Mouse (Mus musculus) intestine, postnatal 0 days (tissue): ENCODE results near the gene Neu2. TPM values are rescaled to one million over a fixed set of nuclear protein-coding genes. Genes with fewer than 3 reads are reported as not detected.

Source experiments
- ATAC-seq: fragments of 200-750 bp; cut with Nextera tagmentation; 2 replicates; pipeline ENCODE4 v1.8.0; 2017; ENCODE audit warnings: mild to moderate bottlenecking, moderate TSS enrichment, moderate library complexity
- H3K27ac ChIP-seq: fragments of 300-500 bp; sonication (generic); 2 replicates; pipeline ENCODE4 v1.5.1; 2014; ENCODE audit warnings: mild to moderate bottlenecking, low read depth, low read length, moderate library complexity
- H3K27me3 ChIP-seq: fragments of 300-500 bp; sonication (generic); replicated peaks from 2 replicates; pipeline ENCODE4 v1.6.1; 2014; ENCODE audit warnings: low read length, mixed read lengths; ENCODE audit not compliant: control insufficient read depth, insufficient read depth
- H3K36me3 ChIP-seq: fragments of 300-500 bp; sonication (generic); 2 replicates; pipeline ENCODE4 v1.6.1; 2014; ENCODE audit warnings: mild to moderate bottlenecking, moderate library complexity; ENCODE audit not compliant: control insufficient read depth, insufficient read depth
- H3K4me1 ChIP-seq: fragments of 300-500 bp; sonication (generic); replicated peaks from 2 replicates; pipeline ENCODE4 v1.6.1; 2014; ENCODE audit warnings: antibody characterized with exemption, low read length, mixed read lengths; ENCODE audit not compliant: control insufficient read depth, insufficient read depth
- H3K4me2 ChIP-seq: fragments of 300-500 bp; sonication (generic); replicated peaks from 2 replicates; pipeline ENCODE4 v1.6.1; 2014; ENCODE audit warnings: low read depth, mild to moderate bottlenecking, moderate library complexity
- H3K4me3 ChIP-seq: fragments of 300-500 bp; sonication (generic); 2 replicates; pipeline ENCODE4 v1.5.1; 2014; ENCODE audit warnings: low read depth, low read length
- H3K9ac ChIP-seq: fragments of 300-500 bp; sonication (generic); 2 replicates; pipeline ENCODE4 v1.6.1; 2014; ENCODE audit warnings: mild to moderate bottlenecking, low read depth, low read length
- H3K9me3 ChIP-seq: fragments of 300-500 bp; sonication (generic); 2 replicates; pipeline ENCODE4 v1.6.1; 2016; ENCODE audit warnings: mixed run types; ENCODE audit not compliant: control insufficient read depth
- CTCF ChIP-seq: sonication (generic); IDR thresholded peaks from 2 replicates; pipeline ENCODE4 v1.5.1; 2016; ENCODE audit warnings: low read depth, mild to moderate bottlenecking, control low read depth, antibody characterized with exemption, moderate library complexity
- WGBS: fragments of 180-500 bp; shearing (Covaris S2); extraction: QIAGEN DNeasy Blood & Tissue Kit; methylation state at CpG from one replicate; pipeline ENCODE4 v1.1.7; 2014; 5-methylcytosine and 5-hydroxymethylcytosine counted together
- polyA plus RNA-seq: library from polyadenylated mRNA; unstranded; fragments of >200 nt; fragmentation: Nextera tagmentation; extraction: Ambion mirVana; gene quantifications from 2 replicates; pipeline ENCODE4 v1.2.1, GENCODE M21; 2015

Neu2 gene
- polyA plus RNA-seq, 1 experiment from 2014 or later, result 3.3 TPM

- Histone ChIP-seq H3K4me1 (0 out of 2 replicates have a peak, but pooled peaks cover 4% of the 10 kb centered on the region), H3K9me3 (no peaks in the 10 kb centered on the region), H3K4me3 (no peak overlapping the region), H3K27ac (no peak overlapping the region), H3K36me3 (no peaks in the 10 kb centered on the region), H3K4me2 (no peak overlapping the region), H3K27me3 (no peaks in the 10 kb centered on the region), H3K9ac (no peak overlapping the region)
- TF ChIP-seq CTCF, result no peak
- ATAC-seq, result no peak
- 47% methylated on average over 1 of the region's 1 CpGs for WGBS
These were observed 114.4 kb downstream of the Neu2 start for GRCm38 (mm10) chr1:87623977-87624666.

- H3K27me3 ChIP-seq, result no peaks in the 10 kb centered on the region
- TF ChIP-seq CTCF, result no peak
- no peak overlapping the region for H3K27ac ChIP-seq
- 96% methylated on average over 2 of the region's 2 CpGs for WGBS
- H3K4me3 ChIP-seq, result no peak overlapping the region
- no peak for ATAC-seq
- H3K36me3 ChIP-seq, result no peaks in the 10 kb centered on the region
- no peaks in the 10 kb centered on the region for H3K9me3 ChIP-seq
- H3K4me1 ChIP-seq, result 0 out of 2 replicates have a peak, but pooled peaks cover 4% of the 10 kb centered on the region
- no peak overlapping the region for H3K9ac ChIP-seq
- H3K4me2 ChIP-seq, result no peak overlapping the region
These were observed 115.1 kb downstream of the Neu2 start for GRCm38 (mm10) chr1:87624826-87625225.

- 77% methylated on average over 6 of the region's 6 CpGs for WGBS
- Histone ChIP-seq H3K27me3 (no peaks in the 10 kb centered on the region), H3K9me3 (no peaks in the 10 kb centered on the region), H3K36me3 (no peaks in the 10 kb centered on the region), H3K4me3 (no peak overlapping the region), H3K4me2 (no peak overlapping the region), H3K4me1 (0 out of 2 replicates have a peak, but pooled peaks cover 4% of the 10 kb centered on the region), H3K27ac (no peak overlapping the region), H3K9ac (no peak overlapping the region)
- ATAC-seq, result no peak
- TF ChIP-seq CTCF, result no peak
These were observed 115.8 kb downstream of the Neu2 start for GRCm38 (mm10) chr1:87625254-87626025.

- H3K9me3 ChIP-seq, result no peaks in the 10 kb centered on the region
- H3K4me2 ChIP-seq, result no peak overlapping the region
- H3K4me1 ChIP-seq, result 0 out of 2 replicates have a peak, but pooled peaks cover 4% of the 10 kb centered on the region
- H3K27me3 ChIP-seq, result no peaks in the 10 kb centered on the region
- H3K27ac ChIP-seq, result no peak overlapping the region
- no peak overlapping the region for H3K4me3 ChIP-seq
- no peak overlapping the region for H3K9ac ChIP-seq
- no peak for ATAC-seq
- no peaks in the 10 kb centered on the region for H3K36me3 ChIP-seq
- no peak for TF ChIP-seq CTCF
- WGBS, result 44% methylated on average over 2 of the region's 2 CpGs
These were observed 116.7 kb downstream of the Neu2 start for GRCm38 (mm10) chr1:87626344-87626743.

GRCm38 (mm10) chr1:87628085-87628484 lies 118.4 kb downstream of the Neu2 start:
- no peak overlapping the region for H3K27ac ChIP-seq
- no peak for ATAC-seq

GRCm38 (mm10) chr1:87631584-87631983 lies 121.9 kb downstream of the Neu2 start:
- H3K4me2 ChIP-seq, result no peak overlapping the region
- no peak overlapping the region for H3K4me3 ChIP-seq
- H3K27me3 ChIP-seq, result no peaks in the 10 kb centered on the region
- 54% methylated on average over 10 of the region's 10 CpGs for WGBS
- no peak for ATAC-seq
- no peaks in the 10 kb centered on the region for H3K36me3 ChIP-seq
- no peak overlapping the region for H3K27ac ChIP-seq
- no peaks in the 10 kb centered on the region for H3K9me3 ChIP-seq
- no peak for TF ChIP-seq CTCF
- H3K9ac ChIP-seq, result no peak overlapping the region
- H3K4me1 ChIP-seq, result no peaks in the 10 kb centered on the region

More at GRCm38 (mm10) chr1:87628085-87628484, 118.4 kb downstream of the Neu2 start:
- 0 out of 2 replicates have a peak, but pooled peaks cover 4% of the 10 kb centered on the region for H3K4me1 ChIP-seq
- no peaks in the 10 kb centered on the region for H3K36me3 ChIP-seq
- H3K4me2 ChIP-seq, result no peak overlapping the region
- no peak for TF ChIP-seq CTCF
- H3K27me3 ChIP-seq, result no peaks in the 10 kb centered on the region
- no peak overlapping the region for H3K4me3 ChIP-seq
- 30% methylated on average over 2 of the region's 2 CpGs for WGBS
- H3K9me3 ChIP-seq, result no peaks in the 10 kb centered on the region
- no peak overlapping the region for H3K9ac ChIP-seq
